Mouse (Mus musculus): ENCODE measurements around the gene Gm40193. TPM values are rescaled to one million over a fixed set of nuclear protein-coding genes. Genes with fewer than 3 reads are reported as not detected.

Gene Gm40193
- polyA plus RNA-seq, 1 experiment, result not detected

- Histone ChIP-seq H3K4me3 (ENCODE audit: low read depth, low read length) (no peak overlapping the region), H3K9me3 (replicated peaks; ENCODE audit: control insufficient read depth, insufficient read depth, low read length, poor library complexity, severe bottlenecking) (no peaks in the 10 kb centered on the region), H3K27ac (ENCODE audit: insufficient read depth, low read length) (no peak overlapping the region), H3K4me1 (ENCODE audit: control insufficient read depth, insufficient read depth, low read length) (no peaks in the 10 kb centered on the region), H3K27me3 (ENCODE audit: control insufficient read depth, insufficient read depth, low read length, poor library complexity, severe bottlenecking) (no peaks in the 10 kb centered on the region), H3K9ac (ENCODE audit: low read depth, poor library complexity, severe bottlenecking) (no peak overlapping the region), H3K36me3 (ENCODE audit: control insufficient read depth, insufficient read depth, low read length, poor library complexity, severe bottlenecking) (no peaks in the 10 kb centered on the region)
- TF ChIP-seq POLR2A (IDR thresholded peaks at IDR 0.05; ENCODE audit: insufficient read depth, low read length) (no peak), CTCF (IDR thresholded peaks at IDR 0.05; ENCODE audit: low read depth, low read length) (no peak), EP300 (IDR thresholded peaks at IDR 0.05; ENCODE audit: insufficient read depth, low read depth, low read length) (no peak)
Measured at GRCm38 (mm10) chr11:70499566-70500475, 32.9 kb downstream of the Gm40193 start.

- Histone ChIP-seq H3K4me1 (ENCODE audit: control insufficient read depth, insufficient read depth, low read length) (no peaks in the 10 kb centered on the region), H3K36me3 (ENCODE audit: control insufficient read depth, insufficient read depth, low read length, poor library complexity, severe bottlenecking) (no peaks in the 10 kb centered on the region), H3K9me3 (replicated peaks; ENCODE audit: control insufficient read depth, insufficient read depth, low read length, poor library complexity, severe bottlenecking) (no peaks in the 10 kb centered on the region), H3K27me3 (ENCODE audit: control insufficient read depth, insufficient read depth, low read length, poor library complexity, severe bottlenecking) (no peaks in the 10 kb centered on the region), H3K9ac (ENCODE audit: low read depth, poor library complexity, severe bottlenecking) (no peak overlapping the region), H3K27ac (ENCODE audit: insufficient read depth, low read length) (no peak overlapping the region), H3K4me3 (ENCODE audit: low read depth, low read length) (no peak overlapping the region)
- TF ChIP-seq CTCF (IDR thresholded peaks at IDR 0.05; ENCODE audit: low read depth, low read length) (no peak), EP300 (IDR thresholded peaks at IDR 0.05; ENCODE audit: insufficient read depth, low read depth, low read length) (no peak), POLR2A (IDR thresholded peaks at IDR 0.05; ENCODE audit: insufficient read depth, low read length) (no peak)
Measured at GRCm38 (mm10) chr11:70489684-70490083, 43.1 kb downstream of the Gm40193 start.

GRCm38 (mm10) chr11:70489138-70489537, 43.6 kb downstream of the Gm40193 start:
- no peak for TF ChIP-seq CTCF (IDR thresholded peaks at IDR 0.05; ENCODE audit: low read depth, low read length)
- TF ChIP-seq POLR2A (IDR thresholded peaks at IDR 0.05; ENCODE audit: insufficient read depth, low read length), result no peak
- Histone ChIP-seq H3K27ac (ENCODE audit: insufficient read depth, low read length) (no peak overlapping the region), H3K27me3 (ENCODE audit: control insufficient read depth, insufficient read depth, low read length, poor library complexity, severe bottlenecking) (no peaks in the 10 kb centered on the region), H3K4me1 (ENCODE audit: control insufficient read depth, insufficient read depth, low read length) (no peaks in the 10 kb centered on the region), H3K9ac (ENCODE audit: low read depth, poor library complexity, severe bottlenecking) (no peak overlapping the region), H3K36me3 (ENCODE audit: control insufficient read depth, insufficient read depth, low read length, poor library complexity, severe bottlenecking) (no peaks in the 10 kb centered on the region), H3K9me3 (replicated peaks; ENCODE audit: control insufficient read depth, insufficient read depth, low read length, poor library complexity, severe bottlenecking) (no peaks in the 10 kb centered on the region), H3K4me3 (ENCODE audit: low read depth, low read length) (no peak overlapping the region)

- H3K27ac ChIP-seq (ENCODE audit: insufficient read depth, low read length), result no peak overlapping the region
- H3K27me3 ChIP-seq (ENCODE audit: control insufficient read depth, insufficient read depth, low read length, poor library complexity, severe bottlenecking), result no peaks in the 10 kb centered on the region
- H3K9me3 ChIP-seq (replicated peaks; ENCODE audit: control insufficient read depth, insufficient read depth, low read length, poor library complexity, severe bottlenecking), result no peaks in the 10 kb centered on the region
- no peak overlapping the region for H3K4me3 ChIP-seq (ENCODE audit: low read depth, low read length)
- H3K9ac ChIP-seq (ENCODE audit: low read depth, poor library complexity, severe bottlenecking), result no peak overlapping the region
- no peaks in the 10 kb centered on the region for H3K36me3 ChIP-seq (ENCODE audit: control insufficient read depth, insufficient read depth, low read length, poor library complexity, severe bottlenecking)
- H3K4me1 ChIP-seq (ENCODE audit: control insufficient read depth, insufficient read depth, low read length), result no peaks in the 10 kb centered on the region
- no peak for TF ChIP-seq EP300 (IDR thresholded peaks at IDR 0.05; ENCODE audit: insufficient read depth, low read depth, low read length)
- no peak for TF ChIP-seq POLR2A (IDR thresholded peaks at IDR 0.05; ENCODE audit: insufficient read depth, low read length)
- no peak for TF ChIP-seq CTCF (IDR thresholded peaks at IDR 0.05; ENCODE audit: low read depth, low read length)
Measured at GRCm38 (mm10) chr11:70487816-70488215, 44.9 kb downstream of the Gm40193 start.

- Histone ChIP-seq H3K27me3 (ENCODE audit: control insufficient read depth, insufficient read depth, low read length, poor library complexity, severe bottlenecking) (no peaks in the 10 kb centered on the region), H3K27ac (ENCODE audit: insufficient read depth, low read length) (no peak overlapping the region), H3K9me3 (replicated peaks; ENCODE audit: control insufficient read depth, insufficient read depth, low read length, poor library complexity, severe bottlenecking) (no peaks in the 10 kb centered on the region), H3K9ac (ENCODE audit: low read depth, poor library complexity, severe bottlenecking) (no peak overlapping the region), H3K4me3 (ENCODE audit: low read depth, low read length) (no peak overlapping the region), H3K36me3 (ENCODE audit: control insufficient read depth, insufficient read depth, low read length, poor library complexity, severe bottlenecking) (no peaks in the 10 kb centered on the region), H3K4me1 (ENCODE audit: control insufficient read depth, insufficient read depth, low read length) (no peaks in the 10 kb centered on the region)
- TF ChIP-seq POLR2A (IDR thresholded peaks at IDR 0.05; ENCODE audit: insufficient read depth, low read length) (no peak), CTCF (IDR thresholded peaks at IDR 0.05; ENCODE audit: low read depth, low read length) (no peak), EP300 (IDR thresholded peaks at IDR 0.05; ENCODE audit: insufficient read depth, low read depth, low read length) (no peak)
Measured at GRCm38 (mm10) chr11:70485498-70485897, 47.2 kb downstream of the Gm40193 start.

Other genes starting within 250 kb of the Gm40193 start
- gene Alox12e, start 210.3 kb downstream of the Gm40193 start, polyA plus RNA-seq (2011; ENCODE audit: insufficient read depth, insufficient read length, low read depth, missing spikeins), result 0.58 TPM in 1 of 2 replicates, not detected in the other
- gene Alox15, start 180.9 kb downstream of the Gm40193 start, polyA plus RNA-seq (2011; ENCODE audit: insufficient read depth, insufficient read length, low read depth, missing spikeins), result 2.2 and 3.0 TPM in 2 replicates
- gene Pelp1, start 122.9 kb downstream of the Gm40193 start, polyA plus RNA-seq (2011; ENCODE audit: insufficient read depth, insufficient read length, low read depth, missing spikeins), result 74.1 TPM in 2 replicates
- 34.2 and 39.6 TPM in 2 replicates for gene Arrb2, start 100.3 kb downstream of the Gm40193 start, polyA plus RNA-seq (2011; ENCODE audit: insufficient read depth, insufficient read length, low read depth, missing spikeins)
- gene Med11, start 81.0 kb downstream of the Gm40193 start, polyA plus RNA-seq (2011; ENCODE audit: insufficient read depth, insufficient read length, low read depth, missing spikeins), result 26.9 and 32.1 TPM in 2 replicates
- 0.78 and 1.3 TPM in 2 replicates for gene Zmynd15, start 73.5 kb downstream of the Gm40193 start, polyA plus RNA-seq (2011; ENCODE audit: insufficient read depth, insufficient read length, low read depth, missing spikeins)
- 15.7 and 16.6 TPM in 2 replicates for gene Cxcl16, start 73.0 kb downstream of the Gm40193 start, polyA plus RNA-seq (2011; ENCODE audit: insufficient read depth, insufficient read length, low read depth, missing spikeins)
- gene Tm4sf5, start 27.7 kb downstream of the Gm40193 start, polyA plus RNA-seq (2011; ENCODE audit: insufficient read depth, insufficient read length, low read depth, missing spikeins), result 1.8 and 3.5 TPM in 2 replicates
- gene Vmo1, start 18.3 kb downstream of the Gm40193 start, polyA plus RNA-seq (2011; ENCODE audit: insufficient read depth, insufficient read length, low read depth, missing spikeins), result not detected in 2 replicates
- not detected in 2 replicates for gene Gltpd2, start 13.7 kb downstream of the Gm40193 start, polyA plus RNA-seq (2011; ENCODE audit: insufficient read depth, insufficient read length, low read depth, missing spikeins)
- 244 and 250 TPM in 2 replicates for gene Psmb6, start 7.6 kb downstream of the Gm40193 start, polyA plus RNA-seq (2011; ENCODE audit: insufficient read depth, insufficient read length, low read depth, missing spikeins)
- 7.3 and 8.3 TPM in 2 replicates for gene Pld2, start 7.1 kb upstream of the Gm40193 start, polyA plus RNA-seq (2011; ENCODE audit: insufficient read depth, insufficient read length, low read depth, missing spikeins)
- gene Mink1, start 29.9 kb upstream of the Gm40193 start, polyA plus RNA-seq (2011; ENCODE audit: insufficient read depth, insufficient read length, low read depth, missing spikeins), result 25.2 and 31.8 TPM in 2 replicates
- not detected in 2 replicates for gene 4930544D05Rik, start 82.9 kb upstream of the Gm40193 start, polyA plus RNA-seq (2011; ENCODE audit: insufficient read depth, insufficient read length, low read depth, missing spikeins)
- 0.56 TPM in 1 of 2 replicates, not detected in the other for gene Chrne, start 86.3 kb upstream of the Gm40193 start, polyA plus RNA-seq (2011; ENCODE audit: insufficient read depth, insufficient read length, low read depth, missing spikeins)
- not detected in 2 replicates for gene Gp1ba, start 106.2 kb upstream of the Gm40193 start, polyA plus RNA-seq (2011; ENCODE audit: insufficient read depth, insufficient read length, low read depth, missing spikeins)
- 55.2 and 61.8 TPM in 2 replicates for gene Rnf167, start 114.3 kb upstream of the Gm40193 start, polyA plus RNA-seq (2011; ENCODE audit: insufficient read depth, insufficient read length, low read depth, missing spikeins)
- gene Slc25a11, start 114.5 kb upstream of the Gm40193 start, polyA plus RNA-seq (2011; ENCODE audit: insufficient read depth, insufficient read length, low read depth, missing spikeins), result 45.0 and 48.0 TPM in 2 replicates
- 630 and 707 TPM in 2 replicates for gene Pfn1, start 121.7 kb upstream of the Gm40193 start, polyA plus RNA-seq (2011; ENCODE audit: insufficient read depth, insufficient read length, low read depth, missing spikeins)
- 14.7 and 15.7 TPM in 2 replicates for gene Eno3, start 124.3 kb upstream of the Gm40193 start, polyA plus RNA-seq (2011; ENCODE audit: insufficient read depth, insufficient read length, low read depth, missing spikeins)
- gene Spag7, start 136.5 kb upstream of the Gm40193 start, polyA plus RNA-seq (2011; ENCODE audit: insufficient read depth, insufficient read length, low read depth, missing spikeins), result 195 and 218 TPM in 2 replicates
- gene Camta2, start 155.2 kb upstream of the Gm40193 start, polyA plus RNA-seq (2011; ENCODE audit: insufficient read depth, insufficient read length, low read depth, missing spikeins), result 10.0 and 12.8 TPM in 2 replicates
- gene Inca1, start 167.2 kb upstream of the Gm40193 start, polyA plus RNA-seq (2011; ENCODE audit: insufficient read depth, insufficient read length, low read depth, missing spikeins), result 4.4 and 4.5 TPM in 2 replicates
- 38.2 and 42.2 TPM in 2 replicates for gene Kif1c, start 167.6 kb upstream of the Gm40193 start, polyA plus RNA-seq (2011; ENCODE audit: insufficient read depth, insufficient read length, low read depth, missing spikeins)
- gene Zfp3, start 231.3 kb upstream of the Gm40193 start, polyA plus RNA-seq (2011; ENCODE audit: insufficient read depth, insufficient read length, low read depth, missing spikeins), result 3.3 and 3.6 TPM in 2 replicates